Mouse (Mus musculus) brain, embryonic 14.5 days (tissue): ENCODE data around the gene Jup.

Source experiments
- CTCF ChIP-seq: fragments of 200-500 bp; IDR thresholded peaks from 2 replicates; pipeline ENCODE4 v1.5.1; 2012; ENCODE audit warnings: inconsistent platforms, mild to moderate bottlenecking, moderate library complexity, borderline replicate concordance; ENCODE audit not compliant: insufficient read depth, insufficient read length; ENCODE audit errors: extremely low read depth
- POLR2A ChIP-seq: fragments of 200-500 bp; IDR thresholded peaks from 2 replicates; pipeline ENCODE4 v1.6.1; 2012; ENCODE audit warnings: mild to moderate bottlenecking, inconsistent platforms, borderline replicate concordance; ENCODE audit not compliant: poor library complexity, insufficient read depth, insufficient read length, severe bottlenecking; ENCODE audit errors: extremely low read depth

DNA sequence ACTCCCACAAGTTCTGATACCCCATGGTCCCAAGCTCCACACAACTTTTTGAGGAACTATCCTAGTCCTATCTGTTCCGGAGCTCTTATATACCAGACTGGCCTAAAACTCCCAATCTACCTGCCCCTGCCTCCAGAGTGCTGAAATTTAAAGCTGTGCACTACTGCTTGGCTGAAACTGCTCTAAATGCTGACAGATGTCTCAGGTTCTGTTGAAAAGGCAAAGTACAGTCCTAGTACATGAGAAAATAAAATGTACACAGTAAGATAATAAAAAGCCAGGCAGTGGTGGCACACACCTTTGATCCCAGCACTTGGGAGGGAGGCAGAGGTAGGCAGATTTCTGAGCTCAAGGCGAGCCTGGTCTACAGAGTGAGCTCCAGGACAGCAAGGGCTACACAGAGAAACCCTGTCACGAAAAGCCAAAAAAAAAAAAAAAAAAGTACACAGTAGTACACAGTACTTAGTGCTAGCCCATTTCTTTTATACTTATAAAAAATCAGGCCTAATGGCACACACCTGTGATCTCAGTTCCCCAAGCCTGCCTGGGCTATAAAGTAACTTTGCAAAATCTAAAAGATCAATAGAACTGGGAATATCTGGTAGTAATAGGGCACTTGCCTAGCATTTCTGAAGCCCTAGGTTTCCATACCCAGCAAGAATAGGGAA lies 74.8 kb downstream of the Jup start:
- TF ChIP-seq CTCF (no peak), POLR2A (no peak)
